Mouse (Mus musculus) left cerebral cortex, postnatal 25 days (tissue): ENCODE measurements around the gene Agl. TPM values are rescaled to one million over a fixed set of nuclear protein-coding genes. Genes with fewer than 3 reads are reported as not detected.
"Not testable (repeated sequence)": the region's sequence is repeated elsewhere in the genome, so short reads cannot be mapped to it uniquely, and the experiment has no call there.

Source experiments
- DNase-seq, 2 experiments: peaks; one replicate each; pipeline ENCODE4 v3.0.0; 2022; ENCODE audit warnings: low spot score in 2 of 2, mixed read lengths in 1 of 2
- intact Hi-C: fragments of 180-260 bp; cut with DNase I; formaldehyde crosslinking; loops from one replicate; pipeline ENCODE4 v1.15.1; 2025
- total RNA-seq, 2 experiments: library from RNA; stranded (reverse); gene quantifications; 2 replicates each; pipeline ENCODE4 v1.2.3; 2021

The Agl gene
- total RNA-seq, 2 experiments from 2014 or later = 23.7 to 24.6 TPM

- intact Hi-C loops = no loop called here
- DNase-seq = no peak
These were observed 18.7 kb upstream of the Agl start for GRCm38 (mm10) chr3:116826471-116827215.

- intact Hi-C loops = no loop called here
- DNase-seq = no peak
These were observed 9.3 kb upstream of the Agl start for GRCm38 (mm10) chr3:116817231-116817630.

GRCm38 (mm10) chr3:116816674-116817215 lies 8.8 kb upstream of the Agl start:
- intact Hi-C loops = no loop called here
- DNase-seq = no peak

- intact Hi-C loops = no loop called here
- no peak for DNase-seq
These were observed 8.0 kb upstream of the Agl start for GRCm38 (mm10) chr3:116815916-116816315.

- intact Hi-C loops = no loop called here
- DNase-seq = no peak
These were observed 7.4 kb upstream of the Agl start for GRCm38 (mm10) chr3:116815305-116815797.

- intact Hi-C loops = no loop called here
- no peak for DNase-seq
These were observed 5.0 kb upstream of the Agl start for GRCm38 (mm10) chr3:116812946-116813345.

GRCm38 (mm10) chr3:116810351-116810750 lies 2.4 kb upstream of the Agl start:
- intact Hi-C loops, DNase-seq: not testable (repeated sequence)

- intact Hi-C loops = loop anchor here (5.0 kb wide), 1 partner anchor 142 kb away; no protein-coding TSS in a partner anchor
- no peak for DNase-seq
These were observed 1.3 kb upstream of the Agl start for GRCm38 (mm10) chr3:116809221-116809620.

- DNase-seq = no peak
- intact Hi-C loops = loop anchor here (5.0 kb wide), 1 partner anchor 141 kb away; no protein-coding TSS in a partner anchor
These were observed 696 bp upstream of the Agl start for GRCm38 (mm10) chr3:116808507-116809217.

- intact Hi-C loops = loop anchor here (2.0 to 5.0 kb wide), 2 partner anchors 31 to 139 kb away; no protein-coding TSS in a partner anchor
- DNase-seq = peak in 1 of 2 experiments; percentile 5
These were observed 2.1 kb downstream of the Agl start for GRCm38 (mm10) chr3:116805866-116806265.

GRCm38 (mm10) chr3:116804746-116805285 lies 3.1 kb downstream of the Agl start:
- no peak for DNase-seq
- intact Hi-C loops = loop anchor here (5.0 kb wide), 1 partner anchor 138 kb away; no protein-coding TSS in a partner anchor

GRCm38 (mm10) chr3:116801755-116802154 lies 6.2 kb downstream of the Agl start:
- DNase-seq = no peak
- intact Hi-C loops = no loop called here

- DNase-seq = no peak
- intact Hi-C loops = no loop called here
These were observed 9.0 kb downstream of the Agl start for GRCm38 (mm10) chr3:116798821-116799510.

- DNase-seq = no peak
- intact Hi-C loops = no loop called here
These were observed 19.1 kb downstream of the Agl start for GRCm38 (mm10) chr3:116788851-116789250.

- no peak for DNase-seq
- intact Hi-C loops = no loop called here
These were observed 21.4 kb downstream of the Agl start for GRCm38 (mm10) chr3:116786543-116786942.

- no peak for DNase-seq
- intact Hi-C loops = no loop called here
These were observed 22.1 kb downstream of the Agl start for GRCm38 (mm10) chr3:116785820-116786219.

- intact Hi-C loops = no loop called here
- no peak for DNase-seq
These were observed 23.2 kb downstream of the Agl start for GRCm38 (mm10) chr3:116784811-116785210.

- intact Hi-C loops = no loop called here
- no peak for DNase-seq
These were observed 23.7 kb downstream of the Agl start for GRCm38 (mm10) chr3:116784290-116784689.

GRCm38 (mm10) chr3:116776961-116777360 lies 31.0 kb downstream of the Agl start:
- intact Hi-C loops = no loop called here
- no peak for DNase-seq
